Mouse (Mus musculus) left cerebral cortex, adult 2 months (tissue): ENCODE measurements at regions not wholly inside any gene's neighbourhood (a gene's known extent, or its start where the extent isn't known, plus 50 kb on each side); places are given as distances from the start of the nearest gene placed in this dataset.

Experiments used
- DNase-seq, 2 experiments: peaks; one replicate each; pipeline ENCODE4 v3.0.0; 2021 to 2022; ENCODE audit warnings: low spot score in 2 of 2, mixed read lengths in 1 of 2; ENCODE audit errors: extremely low spot score in 1 of 2
- H3K27ac ChIP-seq: fragments of 200-600 bp; 2 replicates; pipeline ENCODE4 v1.8.1; 2022
- H3K4me3 ChIP-seq: fragments of 200-600 bp; 2 replicates; pipeline ENCODE4 v1.8.1; 2022
- CTCF ChIP-seq: fragments of 200-600 bp; IDR thresholded peaks from 2 replicates; pipeline ENCODE4 v1.8.1; 2022; ENCODE audit warnings: antibody characterized with exemption, mild to moderate bottlenecking, moderate library complexity
- intact Hi-C: fragments of 180-260 bp; cut with DNase I; formaldehyde crosslinking; loops from one replicate; pipeline ENCODE4 v1.15.1; 2025

- no peak for TF ChIP-seq CTCF
- H3K4me3 ChIP-seq = no peak overlapping the region
- intact Hi-C loops = no loop called here
- no peak overlapping the region for H3K27ac ChIP-seq
- DNase-seq = no peak
These were observed 60.5 kb downstream of the Rsl24d1 start for GRCm38 (mm10) chr9:73173589-73174247.

- no peak overlapping the region for H3K27ac ChIP-seq
- intact Hi-C loops = loop anchor here (5.0 kb wide), 1 partner anchor 96 kb away; no protein-coding TSS in a partner anchor
- no peak for TF ChIP-seq CTCF
- no peak for DNase-seq
- no peak overlapping the region for H3K4me3 ChIP-seq
These were observed 63.4 kb downstream of the Rsl24d1 start for GRCm38 (mm10) chr9:73176645-73177044.

GRCm38 (mm10) chr9:73183356-73183755 lies 70.1 kb downstream of the Rsl24d1 start:
- no peak overlapping the region; the same call in 1 of the 2 replicates for H3K27ac ChIP-seq
- intact Hi-C loops = no loop called here
- no peak overlapping the region for H3K4me3 ChIP-seq
- no peak for TF ChIP-seq CTCF
- DNase-seq = no peak

- Histone ChIP-seq H3K27ac (no peak overlapping the region), H3K4me3 (no peak overlapping the region)
- peak; percentile 31 for TF ChIP-seq CTCF
- intact Hi-C loops = no loop called here
- DNase-seq = no peak
These were observed 71.7 kb downstream of the Rsl24d1 start for GRCm38 (mm10) chr9:73184908-73185307.

- Histone ChIP-seq H3K4me3 (no peak overlapping the region), H3K27ac (no peak overlapping the region)
- DNase-seq = no peak
- intact Hi-C loops = no loop called here
- TF ChIP-seq CTCF = no peak
These were observed 79.1 kb downstream of the Rsl24d1 start for GRCm38 (mm10) chr9:73192271-73192785.

- intact Hi-C loops = no loop called here
- no peak overlapping the region for H3K27ac ChIP-seq
- DNase-seq = no peak
- H3K4me3 ChIP-seq = no peak overlapping the region
- no peak for TF ChIP-seq CTCF
These were observed 85.2 kb downstream of the Rsl24d1 start for GRCm38 (mm10) chr9:73198261-73199085.

- no peak overlapping the region for H3K4me3 ChIP-seq
- intact Hi-C loops = no loop called here
- no peak for DNase-seq
- TF ChIP-seq CTCF = no peak
- H3K27ac ChIP-seq = no peak overlapping the region
These were observed 109.9 kb downstream of the Rsl24d1 start for GRCm38 (mm10) chr9:73223111-73223510.

- Histone ChIP-seq H3K27ac (no peak overlapping the region), H3K4me3 (no peak overlapping the region)
- intact Hi-C loops = no loop called here
- no peak for DNase-seq
- TF ChIP-seq CTCF = no peak
These were observed 127.0 kb downstream of the Rsl24d1 start for GRCm38 (mm10) chr9:73240188-73240587.

GRCm38 (mm10) chr9:73242521-73243308 lies 129.5 kb downstream of the Rsl24d1 start:
- H3K4me3 ChIP-seq = no peak overlapping the region
- no peak for DNase-seq
- no peak overlapping the region for H3K27ac ChIP-seq
- intact Hi-C loops = no loop called here
- TF ChIP-seq CTCF = no peak

- Histone ChIP-seq H3K27ac (no peak overlapping the region), H3K4me3 (no peak overlapping the region)
- DNase-seq = no peak
- intact Hi-C loops = no loop called here
- no peak for TF ChIP-seq CTCF
These were observed 131.0 kb downstream of the Rsl24d1 start for GRCm38 (mm10) chr9:73244177-73244576.

- no peak; the same call in none of the 2 replicates for TF ChIP-seq CTCF
- intact Hi-C loops = no loop called here
- Histone ChIP-seq H3K27ac (no peak overlapping the region), H3K4me3 (no peak overlapping the region)
- peak in 1 of 2 experiments; percentile 24 for DNase-seq
These were observed 132.3 kb downstream of the Rsl24d1 start for GRCm38 (mm10) chr9:73245524-73245923.

GRCm38 (mm10) chr9:73258171-73258570 lies 144.9 kb downstream of the Rsl24d1 start:
- intact Hi-C loops = no loop called here
- no peak for TF ChIP-seq CTCF
- H3K4me3 ChIP-seq = no peak overlapping the region
- no peak for DNase-seq
- no peak overlapping the region for H3K27ac ChIP-seq
